Mouse (Mus musculus): Measurements from ENCODE around the gene Tcf7l2. TPM values are rescaled to one million over a fixed set of nuclear protein-coding genes. Genes with fewer than 3 reads are reported as not detected.

Gene Tcf7l2
- polyA plus RNA-seq, 1 experiment: 18.2 TPM

DNA sequence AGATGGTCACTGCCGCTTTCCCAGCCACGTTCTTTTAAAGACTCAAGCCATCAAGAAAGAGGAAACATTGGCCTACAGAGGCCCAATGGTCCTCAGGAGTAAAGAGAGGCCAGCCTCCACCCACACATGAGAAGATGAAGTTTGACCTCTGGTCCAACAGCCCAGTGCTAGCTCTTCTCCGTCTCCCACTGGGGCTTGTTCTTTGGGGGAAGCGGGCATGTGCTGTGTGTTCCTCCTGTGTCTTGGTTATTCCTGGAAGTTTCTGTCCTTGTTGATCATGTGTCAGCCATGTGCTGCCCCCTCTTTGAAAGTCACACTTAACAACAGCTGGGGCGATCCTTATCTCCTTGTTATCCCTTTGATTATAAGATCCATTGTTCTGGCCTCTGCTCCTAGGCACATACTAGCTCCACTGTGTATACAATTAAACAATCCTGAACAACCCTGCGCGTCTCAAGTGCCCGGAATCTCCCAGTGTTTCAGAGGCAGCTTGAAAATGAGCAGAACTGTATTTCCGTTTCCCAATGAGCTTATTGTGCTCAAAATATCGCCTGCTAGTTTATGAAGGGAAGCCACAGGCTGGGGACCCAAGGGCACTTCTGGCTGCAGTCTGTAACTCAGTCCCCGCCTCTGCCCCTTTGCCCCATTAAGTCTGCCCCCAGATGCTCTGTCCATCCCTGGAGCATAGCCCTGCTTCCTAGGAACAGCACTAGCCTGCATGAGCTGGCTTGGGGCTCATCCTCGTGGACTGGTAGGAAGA lies 65.0 kb downstream of the Tcf7l2 start:
- no peak overlapping the region for H3K4me3 ChIP-seq (ENCODE audit: insufficient read depth, low read depth, low read length)
- TF ChIP-seq POLR2A (IDR thresholded peaks at IDR 0.05; ENCODE audit: low read depth, low read length): no peak
- peaks cover 28% of the 10 kb centered on the region for H3K4me1 ChIP-seq (ENCODE audit: control insufficient read depth, insufficient read depth, low read length)
- peak; percentile 64 for DNase-seq
- 37% methylated on average over 12 of the region's 12 CpGs for WGBS
- no peaks in the 10 kb centered on the region for H3K27me3 ChIP-seq (replicated peaks; ENCODE audit: control insufficient read depth, insufficient read depth, low read length)
- no peak overlapping the region; the same call in 1 of the 2 replicates for H3K27ac ChIP-seq (ENCODE audit: insufficient read depth, low read depth, low read length)
- H3K36me3 ChIP-seq (ENCODE audit: control insufficient read depth, insufficient read depth, low read length): no peaks in the 10 kb centered on the region

DNA sequence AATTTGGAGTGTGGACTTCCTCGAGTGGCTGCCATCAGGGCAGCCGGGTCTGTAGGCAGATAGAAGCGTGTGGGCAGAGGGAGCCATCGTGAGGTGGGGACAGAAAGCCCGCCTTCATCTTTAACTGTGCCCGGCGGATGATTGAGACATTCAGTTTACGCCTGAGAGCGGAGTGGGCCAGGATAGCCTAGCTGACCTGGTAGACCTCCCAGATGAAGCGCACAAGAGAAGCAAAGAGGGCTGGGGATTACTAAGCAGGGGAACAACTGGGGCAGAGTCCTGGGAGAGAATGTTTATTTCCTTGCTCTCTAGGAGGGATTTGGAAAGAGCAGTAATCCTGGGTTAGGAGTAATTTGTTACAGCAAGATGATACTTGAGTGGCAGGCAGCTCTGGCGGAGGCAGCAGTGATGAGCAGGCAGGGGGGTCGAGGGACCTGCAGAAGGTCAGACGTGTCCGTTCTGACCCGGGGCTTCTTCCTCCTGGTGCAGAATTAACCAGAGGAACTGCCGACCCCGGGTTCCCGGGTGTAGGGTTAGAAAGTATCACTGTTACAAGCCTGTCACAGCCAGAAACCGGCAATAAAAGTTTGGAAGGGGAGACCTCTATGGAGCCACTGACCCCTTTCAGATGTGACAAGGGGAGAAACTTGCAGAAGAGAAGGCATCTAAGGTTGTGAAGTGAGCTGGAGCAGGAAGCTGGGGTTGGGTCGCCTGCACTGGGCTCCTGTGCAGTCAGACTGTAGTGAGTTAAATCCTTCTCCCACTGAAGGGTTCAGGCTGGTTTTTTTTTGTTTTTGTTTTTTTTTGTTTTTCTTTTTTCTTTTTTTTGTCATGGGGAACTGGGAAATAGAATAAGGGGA lies 65.8 kb downstream of the Tcf7l2 start:
- no peak overlapping the region for H3K27ac ChIP-seq (ENCODE audit: insufficient read depth, low read depth, low read length)
- no peaks in the 10 kb centered on the region for H3K36me3 ChIP-seq (ENCODE audit: control insufficient read depth, insufficient read depth, low read length)
- H3K4me3 ChIP-seq (ENCODE audit: insufficient read depth, low read depth, low read length): no peak overlapping the region
- TF ChIP-seq POLR2A (IDR thresholded peaks at IDR 0.05; ENCODE audit: low read depth, low read length) (no peak), CTCF (conservative IDR thresholded peaks at IDR 0.05; ENCODE audit: insufficient read depth, insufficient read length, low read depth, low read length) (0 out of 2 replicates have a peak, but pooled peaks have one; percentile 6)
- no peaks in the 10 kb centered on the region for H3K27me3 ChIP-seq (replicated peaks; ENCODE audit: control insufficient read depth, insufficient read depth, low read length)
- 35% methylated on average over 20 of the region's 20 CpGs for WGBS
- DNase-seq: no peak
- H3K4me1 ChIP-seq (ENCODE audit: control insufficient read depth, insufficient read depth, low read length): peaks cover 21% of the 10 kb centered on the region

DNA sequence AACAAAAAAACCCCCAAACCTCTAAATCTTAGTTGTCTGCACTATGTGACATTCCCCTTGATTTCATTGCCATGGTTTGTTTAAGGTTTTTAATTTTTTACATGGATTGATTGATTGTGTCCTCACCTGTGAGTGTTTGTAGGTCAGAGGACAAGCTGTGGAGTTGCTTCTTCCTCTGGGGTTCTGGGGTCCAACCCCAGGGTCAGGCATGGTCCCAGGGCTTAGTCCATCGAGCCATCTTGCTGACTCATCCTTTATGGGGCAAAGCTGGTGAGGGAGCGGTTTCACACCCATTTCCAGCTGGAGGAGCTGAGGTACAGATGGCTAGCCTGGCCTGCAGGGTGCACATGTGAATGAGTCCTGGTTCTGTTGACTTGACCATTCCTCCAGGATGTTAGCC lies 66.7 kb downstream of the Tcf7l2 start:
- Histone ChIP-seq H3K4me1 (ENCODE audit: control insufficient read depth, insufficient read depth, low read length) (0 out of 2 replicates have a peak, but pooled peaks cover 17% of the 10 kb centered on the region), H3K36me3 (ENCODE audit: control insufficient read depth, insufficient read depth, low read length) (no peaks in the 10 kb centered on the region), H3K27ac (ENCODE audit: insufficient read depth, low read depth, low read length) (no peak overlapping the region), H3K4me3 (ENCODE audit: insufficient read depth, low read depth, low read length) (no peak overlapping the region), H3K27me3 (replicated peaks; ENCODE audit: control insufficient read depth, insufficient read depth, low read length) (no peaks in the 10 kb centered on the region)
- TF ChIP-seq POLR2A (IDR thresholded peaks at IDR 0.05; ENCODE audit: low read depth, low read length) (no peak), CTCF (conservative IDR thresholded peaks at IDR 0.05; ENCODE audit: insufficient read depth, insufficient read length, low read depth, low read length) (no peak)
- no peak for DNase-seq
- WGBS: 61% methylated on average over 2 of the region's 2 CpGs

DNA sequence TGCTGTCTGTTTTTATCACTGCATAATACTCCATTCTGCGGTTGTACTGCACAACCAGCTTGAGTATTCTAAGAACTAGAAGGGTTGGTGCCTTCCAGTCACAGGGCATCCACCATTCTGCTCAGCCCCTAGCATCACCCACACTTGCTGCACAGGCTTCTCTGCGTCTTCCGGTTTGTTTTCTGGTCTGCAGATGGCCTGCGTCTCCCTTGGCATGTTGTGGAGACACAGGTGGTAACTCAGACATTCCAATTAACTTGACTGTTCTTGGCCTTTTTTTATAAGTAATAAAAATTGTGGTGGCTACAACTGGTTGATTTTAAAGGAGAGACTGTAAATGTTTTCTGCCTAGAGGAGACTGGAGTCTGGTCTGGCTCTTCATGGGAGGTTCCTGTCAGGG lies 67.9 kb downstream of the Tcf7l2 start:
- H3K4me3 ChIP-seq (ENCODE audit: insufficient read depth, low read depth, low read length): no peak overlapping the region
- WGBS: 87% methylated on average over 4 of the region's 4 CpGs
- H3K27ac ChIP-seq (ENCODE audit: insufficient read depth, low read depth, low read length): no peak overlapping the region
- TF ChIP-seq POLR2A (IDR thresholded peaks at IDR 0.05; ENCODE audit: low read depth, low read length) (no peak), CTCF (conservative IDR thresholded peaks at IDR 0.05; ENCODE audit: insufficient read depth, insufficient read length, low read depth, low read length) (no peak)
- no peaks in the 10 kb centered on the region for H3K27me3 ChIP-seq (replicated peaks; ENCODE audit: control insufficient read depth, insufficient read depth, low read length)
- no peak for DNase-seq
- H3K4me1 ChIP-seq (ENCODE audit: control insufficient read depth, insufficient read depth, low read length): 0 out of 2 replicates have a peak, but pooled peaks cover 17% of the 10 kb centered on the region
- H3K36me3 ChIP-seq (ENCODE audit: control insufficient read depth, insufficient read depth, low read length): no peaks in the 10 kb centered on the region

DNA sequence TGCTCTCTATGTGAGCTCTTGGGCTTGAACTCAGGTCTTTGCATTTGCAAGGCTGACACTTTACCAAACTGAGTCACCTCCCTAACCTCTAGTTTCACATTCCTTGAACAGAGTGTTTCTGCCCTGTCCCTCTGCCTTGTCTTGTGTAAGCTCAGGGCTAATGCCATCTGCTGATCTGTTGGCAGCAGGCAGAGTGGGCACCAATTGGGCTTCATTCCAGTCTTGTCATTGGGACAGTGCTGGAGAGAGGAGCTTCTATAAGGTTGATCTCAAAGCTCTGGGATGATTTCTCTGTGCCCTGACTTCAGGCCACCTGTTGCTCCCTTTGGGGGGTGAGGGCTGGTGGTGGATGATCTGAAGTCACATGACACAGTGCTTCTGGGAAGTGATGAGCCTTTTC lies 70.6 kb downstream of the Tcf7l2 start:
- no peak overlapping the region for H3K27ac ChIP-seq (ENCODE audit: insufficient read depth, low read depth, low read length)
- no peaks in the 10 kb centered on the region for H3K27me3 ChIP-seq (replicated peaks; ENCODE audit: control insufficient read depth, insufficient read depth, low read length)
- H3K4me3 ChIP-seq (ENCODE audit: insufficient read depth, low read depth, low read length): no peak overlapping the region
- H3K4me1 ChIP-seq (ENCODE audit: control insufficient read depth, insufficient read depth, low read length): 0 out of 2 replicates have a peak, but pooled peaks cover 5% of the 10 kb centered on the region
- DNase-seq: no peak
- no peaks in the 10 kb centered on the region for H3K36me3 ChIP-seq (ENCODE audit: control insufficient read depth, insufficient read depth, low read length)
- no peak for TF ChIP-seq POLR2A (IDR thresholded peaks at IDR 0.05; ENCODE audit: low read depth, low read length)
- no peak for TF ChIP-seq CTCF (conservative IDR thresholded peaks at IDR 0.05; ENCODE audit: insufficient read depth, insufficient read length, low read depth, low read length)

DNA sequence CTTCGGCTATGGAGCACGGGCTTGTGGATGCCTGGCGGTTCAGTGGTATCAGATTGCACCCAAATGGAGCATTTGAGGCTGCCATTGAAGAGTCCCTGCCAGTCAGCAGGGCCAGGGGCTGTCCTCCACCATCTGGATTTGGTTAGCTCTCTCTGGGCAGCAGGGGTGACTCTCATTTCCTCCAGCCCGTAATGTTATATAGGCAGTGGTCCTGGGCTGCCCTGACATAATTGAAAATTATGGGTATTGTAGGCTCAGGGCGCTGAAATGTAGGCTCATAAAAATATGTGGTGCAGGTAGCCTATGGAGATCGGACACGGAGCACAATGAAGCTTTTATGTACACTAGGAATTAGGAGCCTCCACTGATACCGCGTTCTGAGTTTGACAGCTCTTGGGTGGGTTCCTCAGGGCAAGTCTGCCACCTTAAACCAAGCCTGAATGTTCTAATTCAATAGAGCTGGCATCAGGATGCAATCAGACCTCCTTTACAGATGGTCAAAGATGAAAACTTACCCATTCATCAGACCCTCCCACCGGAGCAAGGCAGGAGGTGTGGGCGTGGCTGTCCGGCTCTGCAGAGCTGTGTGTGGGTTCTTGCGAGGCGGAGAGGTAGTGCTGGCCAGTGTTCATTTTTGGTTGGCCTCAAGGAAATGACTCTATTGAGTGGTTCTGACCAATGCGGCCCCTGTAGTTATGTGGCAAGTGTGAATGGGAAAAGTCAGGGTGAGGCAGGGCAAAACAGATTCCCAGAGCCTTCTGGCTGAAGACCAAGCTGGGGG lies 73.6 kb downstream of the Tcf7l2 start:
- H3K36me3 ChIP-seq (ENCODE audit: control insufficient read depth, insufficient read depth, low read length): no peaks in the 10 kb centered on the region
- DNase-seq: no peak
- TF ChIP-seq CTCF (conservative IDR thresholded peaks at IDR 0.05; ENCODE audit: insufficient read depth, insufficient read length, low read depth, low read length): no peak
- TF ChIP-seq POLR2A (IDR thresholded peaks at IDR 0.05; ENCODE audit: low read depth, low read length): no peak

More for the DNA sequence above, 73.6 kb downstream of the Tcf7l2 start:
- H3K27ac ChIP-seq (ENCODE audit: insufficient read depth, low read depth, low read length): no peak overlapping the region
- no peaks in the 10 kb centered on the region for H3K27me3 ChIP-seq (replicated peaks; ENCODE audit: control insufficient read depth, insufficient read depth, low read length)
- H3K4me3 ChIP-seq (ENCODE audit: insufficient read depth, low read depth, low read length): no peak overlapping the region
- 67% methylated on average over 15 of the region's 15 CpGs for WGBS
- H3K4me1 ChIP-seq (ENCODE audit: control insufficient read depth, insufficient read depth, low read length): no peaks in the 10 kb centered on the region

Data from kidney, adult 2 months (tissue).